Mouse (Mus musculus): Measurements from ENCODE around the gene Ubl4b. TPM values are rescaled to one million over a fixed set of nuclear protein-coding genes. Genes with fewer than 3 reads are reported as not detected.

Ubl4b gene
- polyA plus RNA-seq, 1 experiment from 2014 or later, result 0.15 TPM

DNA sequence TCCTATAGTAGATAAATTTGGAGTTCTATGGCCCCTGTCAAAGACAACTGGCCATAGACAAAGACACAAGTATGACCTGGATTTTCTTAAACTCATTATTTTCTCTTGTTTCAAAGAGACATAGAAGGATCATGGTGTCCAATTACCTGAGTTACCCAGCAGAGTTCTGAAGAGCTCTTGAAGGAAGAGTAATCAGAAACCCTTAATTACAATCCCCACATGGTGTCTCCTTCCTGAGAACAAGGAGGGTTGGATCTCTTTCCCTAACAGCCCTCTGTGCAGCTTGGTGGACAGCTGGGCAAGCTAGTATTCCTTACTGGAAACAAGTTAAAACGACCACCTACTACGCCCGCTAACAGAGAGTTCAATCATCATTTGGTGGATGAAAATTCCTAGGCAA lies 43.5 kb downstream of the Ubl4b start:
- H3K4me3 ChIP-seq (ENCODE audit: low read depth, low read length), result no peak overlapping the region
- DNase-seq (ENCODE audit: low spot score) (peak; percentile 22), ATAC-seq (replicated peaks; ENCODE audit: insufficient number of reproducible peaks, low FRiP score, low TSS enrichment, low read depth) (no peak)
- no peak overlapping the region for H3K4me2 ChIP-seq (ENCODE audit: low read depth, low read length)
- 58% methylated on average over 3 of the region's 3 CpGs for WGBS
- H3K4me1 ChIP-seq (ENCODE audit: control insufficient read depth, insufficient read depth, low read length), result no peaks in the 10 kb centered on the region
- no peaks in the 10 kb centered on the region for H3K36me3 ChIP-seq (replicated peaks; ENCODE audit: control insufficient read depth, insufficient read depth, low read depth, low read length)
- H3K9ac ChIP-seq (replicated peaks; ENCODE audit: low read length), result no peak overlapping the region
- no peaks in the 10 kb centered on the region for H3K9me3 ChIP-seq (replicated peaks; ENCODE audit: control insufficient read depth, low read length)
- no peak overlapping the region for H3K27ac ChIP-seq (replicated peaks; ENCODE audit: low read depth, low read length)
- H3K27me3 ChIP-seq (ENCODE audit: control insufficient read depth, insufficient read depth, low read length), result peaks cover 6% of the 10 kb centered on the region

DNA sequence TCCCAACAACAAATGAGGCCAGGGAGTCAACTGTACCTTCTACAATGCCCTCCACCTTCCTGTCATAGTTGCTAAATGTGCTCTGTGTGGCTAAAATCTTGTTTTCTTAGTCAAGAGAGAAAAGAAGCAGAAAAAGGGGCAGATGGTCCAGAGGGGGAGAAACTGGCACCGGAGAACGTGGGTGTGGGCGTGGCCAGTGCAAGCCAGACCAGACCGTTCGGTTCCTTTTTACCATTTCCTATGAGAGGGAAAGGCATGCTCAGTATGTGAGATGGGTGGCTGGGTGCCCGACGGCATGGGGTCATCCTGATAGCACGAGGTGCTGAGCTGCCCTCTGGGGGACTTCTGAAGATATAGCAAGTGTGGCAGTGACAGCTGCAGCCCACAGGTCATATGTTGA lies 46.2 kb downstream of the Ubl4b start:
- Histone ChIP-seq H3K9me3 (replicated peaks; ENCODE audit: control insufficient read depth, low read length) (no peaks in the 10 kb centered on the region), H3K27ac (replicated peaks; ENCODE audit: low read depth, low read length) (no peak overlapping the region), H3K4me2 (ENCODE audit: low read depth, low read length) (no peak overlapping the region), H3K36me3 (replicated peaks; ENCODE audit: control insufficient read depth, insufficient read depth, low read depth, low read length) (no peaks in the 10 kb centered on the region), H3K9ac (replicated peaks; ENCODE audit: low read length) (no peak overlapping the region), H3K4me1 (ENCODE audit: control insufficient read depth, insufficient read depth, low read length) (no peaks in the 10 kb centered on the region), H3K27me3 (ENCODE audit: control insufficient read depth, insufficient read depth, low read length) (no peaks in the 10 kb centered on the region), H3K4me3 (ENCODE audit: low read depth, low read length) (no peak overlapping the region)
- ATAC-seq (replicated peaks; ENCODE audit: insufficient number of reproducible peaks, low FRiP score, low TSS enrichment, low read depth) (no peak), DNase-seq (ENCODE audit: low spot score) (no peak)
- WGBS, result 73% methylated on average over 8 of the region's 8 CpGs

DNA sequence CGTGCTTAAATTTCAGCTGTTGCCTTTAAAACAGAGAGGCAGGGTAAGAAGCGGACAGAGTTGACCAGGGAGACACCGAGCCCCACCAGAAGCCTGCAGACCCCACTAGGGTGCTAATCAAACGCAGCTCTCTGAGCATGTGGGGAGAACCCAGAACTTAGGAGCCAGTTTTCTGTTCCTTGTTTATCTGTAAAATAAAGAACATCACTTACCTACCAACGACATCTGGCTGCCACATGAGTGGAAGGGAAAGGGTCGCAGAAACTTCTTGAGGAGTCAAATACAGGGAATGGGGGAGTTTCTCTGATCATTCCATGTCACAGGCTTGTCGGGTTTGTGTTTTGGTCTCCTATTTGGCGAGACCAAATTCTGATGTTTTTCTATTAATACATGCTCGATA lies 46.9 kb downstream of the Ubl4b start:
- Histone ChIP-seq H3K9ac (replicated peaks; ENCODE audit: low read length) (no peak overlapping the region), H3K36me3 (replicated peaks; ENCODE audit: control insufficient read depth, insufficient read depth, low read depth, low read length) (no peaks in the 10 kb centered on the region), H3K4me3 (ENCODE audit: low read depth, low read length) (no peak overlapping the region), H3K27me3 (ENCODE audit: control insufficient read depth, insufficient read depth, low read length) (no peaks in the 10 kb centered on the region), H3K27ac (replicated peaks; ENCODE audit: low read depth, low read length) (no peak overlapping the region), H3K4me2 (ENCODE audit: low read depth, low read length) (no peak overlapping the region), H3K4me1 (ENCODE audit: control insufficient read depth, insufficient read depth, low read length) (no peaks in the 10 kb centered on the region), H3K9me3 (replicated peaks; ENCODE audit: control insufficient read depth, low read length) (no peaks in the 10 kb centered on the region)
- no peak for ATAC-seq (replicated peaks; ENCODE audit: insufficient number of reproducible peaks, low FRiP score, low TSS enrichment, low read depth)
- 46% methylated on average over 9 of the region's 9 CpGs for WGBS
- DNase-seq (ENCODE audit: low spot score), result peak; percentile 57

DNA sequence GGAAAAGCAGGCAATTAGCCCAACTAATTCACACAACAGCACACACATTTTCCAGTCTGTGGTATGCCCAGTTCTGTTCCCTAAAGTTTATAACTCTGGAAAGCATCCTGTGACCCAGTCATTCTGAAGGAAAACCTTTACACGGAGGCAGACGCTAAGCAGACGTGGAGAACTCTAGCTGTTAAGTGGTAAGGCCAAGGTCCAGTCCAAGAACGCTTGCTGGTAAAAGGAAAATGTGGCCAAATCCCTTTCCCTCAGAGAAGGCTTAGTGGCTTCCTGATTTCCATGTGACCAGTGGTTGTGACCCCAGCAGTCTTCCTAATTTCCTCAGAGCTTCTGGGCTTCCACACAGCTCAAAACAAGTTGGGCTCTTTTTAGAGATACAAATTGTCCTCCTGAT lies 48.3 kb downstream of the Ubl4b start:
- Histone ChIP-seq H3K9me3 (replicated peaks; ENCODE audit: control insufficient read depth, low read length) (no peaks in the 10 kb centered on the region), H3K9ac (replicated peaks; ENCODE audit: low read length) (no peak overlapping the region), H3K4me1 (ENCODE audit: control insufficient read depth, insufficient read depth, low read length) (no peaks in the 10 kb centered on the region), H3K4me2 (ENCODE audit: low read depth, low read length) (no peak overlapping the region), H3K27me3 (ENCODE audit: control insufficient read depth, insufficient read depth, low read length) (no peaks in the 10 kb centered on the region), H3K36me3 (replicated peaks; ENCODE audit: control insufficient read depth, insufficient read depth, low read depth, low read length) (no peaks in the 10 kb centered on the region), H3K27ac (replicated peaks; ENCODE audit: low read depth, low read length) (no peak overlapping the region), H3K4me3 (ENCODE audit: low read depth, low read length) (no peak overlapping the region)
- no peak for DNase-seq (ENCODE audit: low spot score)
- 69% methylated on average over 4 of the region's 4 CpGs for WGBS
- ATAC-seq (replicated peaks; ENCODE audit: insufficient number of reproducible peaks, low FRiP score, low TSS enrichment, low read depth), result no peak

DNA sequence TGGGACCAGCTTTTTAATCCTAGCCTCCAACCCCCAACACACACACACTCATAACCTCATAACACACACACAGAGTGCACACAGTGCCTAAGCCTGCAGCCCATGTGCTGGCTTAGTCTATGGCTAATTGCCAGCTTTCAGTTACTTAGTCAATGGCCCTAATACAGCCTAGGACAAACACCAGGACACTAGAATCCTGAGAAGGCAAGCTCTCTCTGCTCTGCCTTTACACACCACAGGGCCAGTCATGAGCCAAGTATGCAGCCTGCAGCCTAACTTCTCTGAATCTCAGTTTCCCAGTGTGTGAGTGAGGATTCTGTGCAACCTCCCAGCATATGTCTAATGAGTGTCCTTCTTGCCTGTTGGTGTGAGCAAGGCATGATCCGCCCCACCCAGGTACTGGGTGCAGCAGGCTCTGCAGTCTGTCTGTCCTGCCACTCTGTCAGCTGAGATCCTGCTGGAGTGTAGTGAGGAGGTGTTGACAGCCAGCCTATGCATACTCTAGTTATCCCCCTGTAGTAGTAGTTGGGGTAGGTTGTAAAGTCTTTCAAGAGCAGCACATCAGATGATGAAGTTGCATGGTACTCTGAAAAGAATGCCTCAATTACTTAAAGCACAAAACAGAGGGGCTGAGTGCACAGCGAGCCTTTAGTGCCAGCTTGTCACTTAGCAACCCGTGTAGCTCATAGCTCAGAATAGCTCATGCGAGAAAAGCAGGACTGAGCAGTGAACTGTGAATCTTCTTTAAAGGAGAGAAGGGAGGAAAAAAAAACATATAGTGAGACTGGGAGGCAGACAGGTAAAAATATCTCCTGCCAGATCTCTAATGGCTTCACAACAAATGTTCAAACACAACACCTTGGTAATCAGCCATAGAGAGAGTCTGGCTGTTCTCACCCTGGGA lies 49.2 kb downstream of the Ubl4b start:
- H3K9me3 ChIP-seq (replicated peaks; ENCODE audit: control insufficient read depth, low read length), result no peaks in the 10 kb centered on the region
- 0 out of 2 replicates have a peak, but pooled peaks have one; percentile 42 for ATAC-seq (replicated peaks; ENCODE audit: insufficient number of reproducible peaks, low FRiP score, low TSS enrichment, low read depth)
- no peaks in the 10 kb centered on the region for H3K36me3 ChIP-seq (replicated peaks; ENCODE audit: control insufficient read depth, insufficient read depth, low read depth, low read length)
- H3K4me3 ChIP-seq (ENCODE audit: low read depth, low read length), result no peak overlapping the region
- WGBS, result 60% methylated on average over 4 of the region's 4 CpGs
- H3K27me3 ChIP-seq (ENCODE audit: control insufficient read depth, insufficient read depth, low read length), result no peaks in the 10 kb centered on the region
- no peak for DNase-seq (ENCODE audit: low spot score)
- no peak overlapping the region for H3K9ac ChIP-seq (replicated peaks; ENCODE audit: low read length)
- H3K27ac ChIP-seq (replicated peaks; ENCODE audit: low read depth, low read length), result no peak overlapping the region
- H3K4me2 ChIP-seq (ENCODE audit: low read depth, low read length), result no peak overlapping the region
- no peaks in the 10 kb centered on the region for H3K4me1 ChIP-seq (ENCODE audit: control insufficient read depth, insufficient read depth, low read length)

DNA sequence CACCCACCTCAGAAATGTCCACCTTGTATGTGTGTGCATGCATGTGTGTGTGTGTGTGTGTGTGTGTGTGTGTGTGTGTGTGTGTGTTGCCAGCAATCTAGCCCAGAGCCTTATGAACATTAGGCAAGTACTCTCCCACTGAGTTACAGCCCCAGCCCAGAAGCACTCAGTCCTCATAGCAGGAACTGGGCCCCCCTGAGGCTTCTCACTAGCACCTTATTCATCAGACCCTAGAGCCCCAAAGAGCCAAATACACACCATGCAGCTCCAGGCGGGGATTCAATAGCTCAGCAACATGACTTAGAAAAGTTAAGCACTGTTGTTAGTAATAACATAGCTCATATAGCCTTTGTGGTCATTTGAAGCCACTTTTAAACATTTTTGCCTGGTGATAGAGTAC lies 50.3 kb downstream of the Ubl4b start:
- no peak overlapping the region for H3K9ac ChIP-seq (replicated peaks; ENCODE audit: low read length)
- no peaks in the 10 kb centered on the region for H3K9me3 ChIP-seq (replicated peaks; ENCODE audit: control insufficient read depth, low read length)
- no peaks in the 10 kb centered on the region for H3K36me3 ChIP-seq (replicated peaks; ENCODE audit: control insufficient read depth, insufficient read depth, low read depth, low read length)
- no peak for DNase-seq (ENCODE audit: low spot score)
- no peaks in the 10 kb centered on the region for H3K4me1 ChIP-seq (ENCODE audit: control insufficient read depth, insufficient read depth, low read length)
- H3K27me3 ChIP-seq (ENCODE audit: control insufficient read depth, insufficient read depth, low read length), result no peaks in the 10 kb centered on the region
- no peak overlapping the region for H3K27ac ChIP-seq (replicated peaks; ENCODE audit: low read depth, low read length)
- 64% methylated on average over 1 of the region's 1 CpGs for WGBS
- ATAC-seq (replicated peaks; ENCODE audit: insufficient number of reproducible peaks, low FRiP score, low TSS enrichment, low read depth), result no peak
- no peak overlapping the region for H3K4me2 ChIP-seq (ENCODE audit: low read depth, low read length)
- H3K4me3 ChIP-seq (ENCODE audit: low read depth, low read length), result no peak overlapping the region

DNA sequence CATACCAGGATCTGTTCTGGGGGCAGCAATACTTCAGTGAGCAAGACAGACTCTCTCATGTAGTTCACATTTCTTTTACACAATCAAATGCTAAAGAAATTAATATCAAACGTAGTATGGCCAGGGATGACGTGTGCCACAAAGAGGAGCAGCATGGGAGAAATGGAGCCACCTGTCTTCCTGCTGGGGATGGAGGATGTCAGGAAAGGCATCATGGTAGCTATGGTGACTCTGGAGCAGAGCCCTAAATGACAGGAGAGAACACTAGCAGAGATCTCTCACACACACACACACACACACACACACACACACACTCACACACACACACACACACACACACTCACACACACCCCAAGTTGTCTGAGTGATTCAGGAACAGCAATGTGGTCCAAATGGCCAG lies 51.2 kb downstream of the Ubl4b start:
- H3K27me3 ChIP-seq (ENCODE audit: control insufficient read depth, insufficient read depth, low read length), result no peaks in the 10 kb centered on the region
- H3K36me3 ChIP-seq (replicated peaks; ENCODE audit: control insufficient read depth, insufficient read depth, low read depth, low read length), result no peaks in the 10 kb centered on the region; the same call in 1 of the 2 replicates
- no peaks in the 10 kb centered on the region for H3K9me3 ChIP-seq (replicated peaks; ENCODE audit: control insufficient read depth, low read length)
- H3K4me3 ChIP-seq (ENCODE audit: low read depth, low read length), result no peak overlapping the region
- no peak overlapping the region for H3K27ac ChIP-seq (replicated peaks; ENCODE audit: low read depth, low read length)
- no peak for ATAC-seq (replicated peaks; ENCODE audit: insufficient number of reproducible peaks, low FRiP score, low TSS enrichment, low read depth)
- no peak for DNase-seq (ENCODE audit: low spot score)
- H3K4me1 ChIP-seq (ENCODE audit: control insufficient read depth, insufficient read depth, low read length), result no peaks in the 10 kb centered on the region
- H3K9ac ChIP-seq (replicated peaks; ENCODE audit: low read length), result no peak overlapping the region
- no peak overlapping the region for H3K4me2 ChIP-seq (ENCODE audit: low read depth, low read length)
- WGBS, result 82% methylated on average over 2 of the region's 2 CpGs
